Mouse (Mus musculus) kidney, embryonic 16.5 days (tissue): ENCODE results near the gene Recql5. TPM values are rescaled to one million over a fixed set of nuclear protein-coding genes. Genes with fewer than 3 reads are reported as not detected.

ENCODE experiments used
- ATAC-seq: fragments of 200-750 bp; cut with Nextera tagmentation; 2 replicates; pipeline ENCODE4 v1.8.0; 2017; ENCODE audit warnings: moderate TSS enrichment; ENCODE audit not compliant: low FRiP score, low TSS enrichment
- H3K27ac ChIP-seq: fragments of 300-500 bp; sonication (generic); 2 replicates; pipeline ENCODE4 v1.5.1; 2014; ENCODE audit warnings: low read length
- H3K27me3 ChIP-seq: fragments of 300-500 bp; sonication (generic); 2 replicates; pipeline ENCODE4 v1.6.1; 2014; ENCODE audit warnings: low read length, control low read depth, mixed read lengths; ENCODE audit not compliant: insufficient read depth
- H3K36me3 ChIP-seq: fragments of 300-500 bp; sonication (generic); 2 replicates; pipeline ENCODE4 v1.6.1; 2014; ENCODE audit warnings: low read length, control low read depth, mixed read lengths; ENCODE audit not compliant: insufficient read depth
- H3K4me1 ChIP-seq: fragments of 300-500 bp; sonication (generic); 2 replicates; pipeline ENCODE4 v1.6.1; 2014; ENCODE audit warnings: low read length, control low read depth, mixed read lengths; ENCODE audit not compliant: insufficient read depth
- H3K4me2 ChIP-seq: fragments of 300-500 bp; sonication (generic); replicated peaks from 2 replicates; pipeline ENCODE4 v1.6.1; 2014; ENCODE audit warnings: low read depth, low read length
- H3K4me3 ChIP-seq: fragments of 300-500 bp; sonication (generic); 2 replicates; pipeline ENCODE4 v1.5.1; 2014; ENCODE audit warnings: mild to moderate bottlenecking, low read length
- H3K9ac ChIP-seq: fragments of 300-500 bp; sonication (generic); replicated peaks from 2 replicates; pipeline ENCODE4 v1.6.1; 2014; ENCODE audit warnings: low read length
- H3K9me3 ChIP-seq: fragments of 300-500 bp; sonication (generic); 2 replicates; pipeline ENCODE4 v1.6.1; 2016; ENCODE audit warnings: low read length, control low read depth
- WGBS: fragments of 180-500 bp; shearing (Covaris S2); extraction: QIAGEN DNeasy Blood & Tissue Kit; methylation state at CpG from one replicate; pipeline ENCODE4 v1.1.7; 2014; 5-methylcytosine and 5-hydroxymethylcytosine counted together
- polyA plus RNA-seq: library from polyadenylated mRNA; unstranded; fragments of >200 nt; fragmentation: Nextera tagmentation; extraction: Ambion mirVana; gene quantifications from 2 replicates; pipeline ENCODE4 v1.2.1, GENCODE M21; 2015

Gene Recql5
- polyA plus RNA-seq, 1 experiment from 2014 or later, result 25.3 TPM

- ATAC-seq, result no peak
- H3K27me3 ChIP-seq, result no peaks in the 10 kb centered on the region
- peaks cover 77% of the 10 kb centered on the region for H3K36me3 ChIP-seq
- H3K4me2 ChIP-seq, result no peak overlapping the region
- no peak overlapping the region for H3K27ac ChIP-seq
- no peaks in the 10 kb centered on the region for H3K9me3 ChIP-seq
- no peak overlapping the region for H3K9ac ChIP-seq
- no peaks in the 10 kb centered on the region for H3K4me1 ChIP-seq
- WGBS, result 95% methylated on average over 9 of the region's 9 CpGs
- no peak overlapping the region for H3K4me3 ChIP-seq
Observed at GRCm38 (mm10) chr11:115962651-115963412, 29.6 kb upstream of the Recql5 start.

- ATAC-seq, result no peak
- WGBS, result 96% methylated on average over 9 of the region's 9 CpGs
- H3K36me3 ChIP-seq, result peaks cover 59% of the 10 kb centered on the region
Observed at GRCm38 (mm10) chr11:115959018-115959417, 25.7 kb upstream of the Recql5 start.

DNA sequence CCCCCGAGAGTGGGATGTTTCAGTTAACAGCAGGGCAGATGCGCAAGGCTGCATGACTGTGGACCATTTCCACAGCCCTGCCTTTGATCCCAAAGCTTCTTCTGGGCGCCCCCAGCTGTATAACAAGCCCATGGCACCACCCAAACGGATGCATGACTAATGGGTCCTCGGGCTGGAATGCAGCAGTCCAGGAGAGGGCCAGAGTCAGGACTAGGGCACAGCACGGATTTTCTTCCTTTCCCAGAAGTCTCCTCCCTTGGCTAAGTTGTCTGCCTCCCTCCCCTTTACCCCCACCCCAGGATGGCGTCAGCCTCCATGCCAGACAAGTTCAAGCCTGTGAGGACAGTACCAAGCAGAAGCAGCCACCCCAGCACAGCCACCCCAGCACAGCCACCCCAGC, 24.7 kb upstream of the Recql5 start:
- Histone ChIP-seq H3K4me1 (no peaks in the 10 kb centered on the region), H3K9ac (no peak overlapping the region), H3K36me3 (peaks cover 59% of the 10 kb centered on the region), H3K9me3 (no peaks in the 10 kb centered on the region), H3K4me3 (no peak overlapping the region), H3K27me3 (no peaks in the 10 kb centered on the region), H3K4me2 (no peak overlapping the region), H3K27ac (no peak overlapping the region)
- 52% methylated on average over 7 of the region's 7 CpGs for WGBS
- no peak for ATAC-seq

More at GRCm38 (mm10) chr11:115959018-115959417, 25.7 kb upstream of the Recql5 start:
- Histone ChIP-seq H3K4me2 (no peak overlapping the region), H3K4me3 (no peak overlapping the region), H3K27ac (no peak overlapping the region), H3K4me1 (no peaks in the 10 kb centered on the region), H3K9ac (no peak overlapping the region), H3K9me3 (no peaks in the 10 kb centered on the region), H3K27me3 (no peaks in the 10 kb centered on the region)

DNA sequence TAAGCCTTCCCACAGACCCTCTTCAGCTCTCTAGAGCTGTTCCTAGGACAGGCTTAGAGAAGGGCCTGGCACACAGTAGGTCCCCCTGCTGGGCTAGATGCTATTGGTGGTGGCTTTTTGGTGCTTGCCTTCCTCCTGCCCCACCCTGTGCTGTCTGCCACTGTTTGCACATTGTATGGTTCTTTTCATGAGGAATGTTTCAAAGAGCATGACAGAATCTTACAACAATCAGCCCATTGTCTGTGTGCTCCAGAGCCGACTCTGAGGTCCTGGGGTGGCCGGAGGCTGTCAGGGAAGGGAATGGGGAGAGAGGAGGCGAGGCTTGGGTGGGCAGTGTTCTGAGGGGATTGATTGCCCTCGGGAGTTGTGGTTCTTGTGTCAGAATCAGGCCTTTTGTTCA, 23.2 kb upstream of the Recql5 start:
- WGBS, result 57% methylated on average over 4 of the region's 4 CpGs
- Histone ChIP-seq H3K4me2 (no peak overlapping the region), H3K27ac (peak overlapping the region; percentile 27; the same call in 1 of the 2 replicates), H3K4me1 (no peaks in the 10 kb centered on the region), H3K27me3 (no peaks in the 10 kb centered on the region), H3K9ac (no peak overlapping the region), H3K9me3 (no peaks in the 10 kb centered on the region), H3K4me3 (no peak overlapping the region), H3K36me3 (peaks cover 59% of the 10 kb centered on the region)
- no peak for ATAC-seq

- Histone ChIP-seq H3K9ac (no peak overlapping the region), H3K27ac (no peak overlapping the region), H3K27me3 (no peaks in the 10 kb centered on the region), H3K36me3 (peaks cover 58% of the 10 kb centered on the region), H3K4me1 (no peaks in the 10 kb centered on the region), H3K4me2 (no peak overlapping the region), H3K9me3 (no peaks in the 10 kb centered on the region), H3K4me3 (no peak overlapping the region)
- 66% methylated on average over 10 of the region's 10 CpGs for WGBS
- ATAC-seq, result 0 out of 2 replicates have a peak, but pooled peaks have one; percentile 12
Observed at GRCm38 (mm10) chr11:115955195-115955858, 22.1 kb upstream of the Recql5 start.

GRCm38 (mm10) chr11:115954712-115955111, 21.4 kb upstream of the Recql5 start:
- 83% methylated on average over 5 of the region's 5 CpGs for whole genome bisulfite sequencing
- no peaks in the 10 kb centered on the region for H3K4me1 ChIP-seq
- H3K9ac ChIP-seq, result no peak overlapping the region
- no peak overlapping the region for H3K27ac ChIP-seq
- H3K27me3 ChIP-seq, result no peaks in the 10 kb centered on the region
- H3K4me2 ChIP-seq, result no peak overlapping the region
- peaks cover 52% of the 10 kb centered on the region for H3K36me3 ChIP-seq
- no peaks in the 10 kb centered on the region for H3K9me3 ChIP-seq
- H3K4me3 ChIP-seq, result no peak overlapping the region
- ATAC-seq, result no peak

- H3K36me3 ChIP-seq, result peaks cover 49% of the 10 kb centered on the region
- H3K27ac ChIP-seq, result no peak overlapping the region
- no peaks in the 10 kb centered on the region for H3K9me3 ChIP-seq
- no peak overlapping the region for H3K4me2 ChIP-seq
- WGBS, result 81% methylated on average over 2 of the region's 2 CpGs
- no peak overlapping the region for H3K9ac ChIP-seq
- no peak for ATAC-seq
- H3K27me3 ChIP-seq, result no peaks in the 10 kb centered on the region
- H3K4me1 ChIP-seq, result no peaks in the 10 kb centered on the region
- no peak overlapping the region for H3K4me3 ChIP-seq
Observed at GRCm38 (mm10) chr11:115950719-115951118, 17.4 kb upstream of the Recql5 start.

GRCm38 (mm10) chr11:115948316-115948715, 15.0 kb upstream of the Recql5 start:
- H3K9ac ChIP-seq, result no peak overlapping the region
- no peak for ATAC-seq
- H3K4me1 ChIP-seq, result no peaks in the 10 kb centered on the region
- no peak overlapping the region for H3K4me3 ChIP-seq
- no peak overlapping the region for H3K27ac ChIP-seq
- WGBS, result 91% methylated on average over 9 of the region's 9 CpGs
- H3K36me3 ChIP-seq, result peaks cover 43% of the 10 kb centered on the region
- no peaks in the 10 kb centered on the region for H3K9me3 ChIP-seq
- H3K4me2 ChIP-seq, result no peak overlapping the region
- H3K27me3 ChIP-seq, result no peaks in the 10 kb centered on the region

DNA sequence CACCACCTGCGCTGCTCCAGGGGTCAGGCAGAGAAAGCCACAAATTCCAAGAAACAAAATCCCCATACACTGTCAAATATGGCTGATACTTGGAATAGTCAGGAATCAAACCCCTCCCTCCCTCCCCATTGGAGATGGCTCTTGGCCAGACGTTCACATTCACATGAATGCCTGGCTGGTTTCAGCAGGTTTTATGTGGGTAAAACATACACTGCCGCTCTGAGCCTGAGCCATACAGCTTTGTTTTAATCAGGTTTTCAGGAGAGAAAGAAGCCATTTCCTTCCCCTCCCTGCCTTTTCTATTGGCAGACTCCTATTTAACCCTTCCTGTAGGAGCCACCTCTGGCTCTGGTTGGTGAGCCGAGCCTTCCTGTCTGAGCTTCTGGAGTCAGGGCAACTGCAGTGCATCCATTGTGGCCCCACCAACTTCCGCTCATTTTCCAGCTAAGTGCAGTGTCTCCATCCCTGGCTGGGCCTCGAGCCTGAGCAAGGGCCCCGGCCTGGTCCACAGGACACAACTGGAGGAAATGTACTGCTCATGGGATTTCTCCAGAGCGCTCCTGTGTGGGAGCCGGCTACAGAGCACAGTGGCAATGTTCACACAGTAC, 13.0 kb upstream of the Recql5 start:
- no peak for ATAC-seq
- no peaks in the 10 kb centered on the region for H3K27me3 ChIP-seq
- peak overlapping the region; percentile 37; the same call in 1 of the 2 replicates for H3K27ac ChIP-seq
- peaks cover 34% of the 10 kb centered on the region for H3K36me3 ChIP-seq
- no peaks in the 10 kb centered on the region for H3K4me1 ChIP-seq
- H3K4me2 ChIP-seq, result no peak overlapping the region
- no peak overlapping the region for H3K9ac ChIP-seq
- WGBS, result 79% methylated on average over 9 of the region's 9 CpGs
- no peaks in the 10 kb centered on the region for H3K9me3 ChIP-seq
- no peak overlapping the region for H3K4me3 ChIP-seq

DNA sequence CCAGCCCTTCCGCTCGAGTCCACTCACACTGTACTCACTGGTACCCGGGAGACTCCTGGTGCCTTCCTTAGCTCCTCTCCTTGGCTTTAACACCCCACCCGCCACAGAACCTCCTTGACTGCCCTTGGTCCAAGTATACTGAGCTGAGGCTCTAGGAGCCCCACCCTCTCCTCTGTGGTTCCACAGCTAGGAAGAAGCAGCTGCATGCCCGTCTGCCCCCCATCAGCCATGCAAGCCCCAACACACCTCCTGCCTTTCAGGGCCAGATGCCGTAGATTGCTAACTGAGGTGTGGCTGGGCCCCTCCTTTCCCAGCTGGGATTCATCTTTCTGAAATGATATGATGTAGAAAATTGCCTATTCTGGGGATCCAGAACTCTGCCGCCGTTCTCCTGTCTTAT, 12.0 kb upstream of the Recql5 start:
- WGBS, result 93% methylated on average over 8 of the region's 8 CpGs
- Histone ChIP-seq H3K9me3 (no peaks in the 10 kb centered on the region), H3K4me2 (no peak overlapping the region), H3K4me3 (no peak overlapping the region), H3K9ac (no peak overlapping the region), H3K27me3 (no peaks in the 10 kb centered on the region), H3K27ac (no peak overlapping the region), H3K36me3 (peaks cover 28% of the 10 kb centered on the region), H3K4me1 (no peaks in the 10 kb centered on the region)
- no peak for ATAC-seq
